Mouse (Mus musculus): ENCODE measurements around the gene Armcx1. TPM values are rescaled to one million over a fixed set of nuclear protein-coding genes. Genes with fewer than 3 reads are reported as not detected.

Gene Armcx1
- polyA plus RNA-seq, 2 experiments: 4.3 to 4.4 TPM

GRCm38 (mm10) chrX:134686739-134687171 is 31.0 kb upstream of the Armcx1 start:
- ATAC-seq (ENCODE audit: insufficient read depth) (no peak), DNase-seq (ENCODE audit: low read depth in 3 of 3, low spot score in 3 of 3) (no peak)
- Histone ChIP-seq H3K4me2 (ENCODE audit: low read depth) (peak overlapping the region; percentile 30), H3K9ac (replicated peaks) (no peak overlapping the region), H3K9me3 (ENCODE audit: control insufficient read depth, low read length) (no peaks in the 10 kb centered on the region), H3K27ac (no peak overlapping the region), H3K4me1 (replicated peaks; ENCODE audit: control insufficient read depth in 2 of 2, insufficient read depth in 2 of 2, low read length in 1 of 2) (no peaks in the 10 kb centered on the region), H3K27me3 (ENCODE audit: control insufficient read depth, insufficient read depth, low read length) (peaks cover 4% of the 10 kb centered on the region), H3K36me3 (replicated peaks; ENCODE audit: control insufficient read depth, insufficient read depth, low read depth) (no peaks in the 10 kb centered on the region), H3K4me3 (ENCODE audit: insufficient read depth in 1 of 2, low read depth in 2 of 2, low read length in 2 of 2) (peak overlapping the region; percentile 6 to 26; a peak in 3 of 4 replicates)
- 14% methylated on average over 16 of the region's 16 CpGs for WGBS (ENCODE audit: insufficient replicate concordance)
- no peak for TF ChIP-seq EP300 (IDR thresholded peaks at IDR 0.05; ENCODE audit: low read depth)
- TF ChIP-seq CTCF (IDR thresholded peaks at IDR 0.05; ENCODE audit: low read depth): no peak

GRCm38 (mm10) chrX:134689676-134690075 is 28.1 kb upstream of the Armcx1 start:
- no peak for DNase-seq (ENCODE audit: low read depth in 3 of 3, low spot score in 3 of 3)
- Histone ChIP-seq H3K9me3 (ENCODE audit: control insufficient read depth, low read length) (no peaks in the 10 kb centered on the region), H3K27ac (no peak overlapping the region), H3K36me3 (replicated peaks; ENCODE audit: control insufficient read depth, insufficient read depth, low read depth) (no peaks in the 10 kb centered on the region), H3K4me3 (ENCODE audit: insufficient read depth in 1 of 2, low read depth in 2 of 2, low read length in 2 of 2) (no peak overlapping the region), H3K4me1 (replicated peaks; ENCODE audit: control insufficient read depth in 2 of 2, insufficient read depth in 2 of 2, low read length in 1 of 2) (no peaks in the 10 kb centered on the region), H3K27me3 (ENCODE audit: control insufficient read depth, insufficient read depth, low read length) (peaks cover 4% of the 10 kb centered on the region), H3K9ac (replicated peaks) (no peak overlapping the region), H3K4me2 (ENCODE audit: low read depth) (no peak overlapping the region)
- WGBS (ENCODE audit: insufficient replicate concordance): 43% methylated on average over 2 of the region's 2 CpGs
- TF ChIP-seq CTCF (IDR thresholded peaks at IDR 0.05; ENCODE audit: low read depth) (no peak), EP300 (IDR thresholded peaks at IDR 0.05; ENCODE audit: low read depth) (no peak)
- ATAC-seq (ENCODE audit: insufficient read depth): no peak

- Histone ChIP-seq H3K4me1 (replicated peaks; ENCODE audit: control insufficient read depth in 2 of 2, insufficient read depth in 2 of 2, low read length in 1 of 2) (no peaks in the 10 kb centered on the region), H3K36me3 (replicated peaks; ENCODE audit: control insufficient read depth, insufficient read depth, low read depth) (no peaks in the 10 kb centered on the region), H3K27ac (no peak overlapping the region), H3K4me2 (ENCODE audit: low read depth) (no peak overlapping the region), H3K9me3 (ENCODE audit: control insufficient read depth, low read length) (no peaks in the 10 kb centered on the region), H3K9ac (replicated peaks) (no peak overlapping the region), H3K4me3 (ENCODE audit: insufficient read depth in 1 of 2, low read depth in 2 of 2, low read length in 2 of 2) (no peak overlapping the region), H3K27me3 (ENCODE audit: control insufficient read depth, insufficient read depth, low read length) (peaks cover 3% of the 10 kb centered on the region)
- TF ChIP-seq EP300 (IDR thresholded peaks at IDR 0.05; ENCODE audit: low read depth) (no peak), CTCF (IDR thresholded peaks at IDR 0.05; ENCODE audit: low read depth) (no peak)
- DNase-seq (ENCODE audit: low read depth in 3 of 3, low spot score in 3 of 3) (no peak), ATAC-seq (ENCODE audit: insufficient read depth) (no peak)
- WGBS (ENCODE audit: insufficient replicate concordance): 63% methylated on average over 10 of the region's 10 CpGs
Measured at GRCm38 (mm10) chrX:134690871-134691539, 26.8 kb upstream of the Armcx1 start.

GRCm38 (mm10) chrX:134691540-134691935 is 26.2 kb upstream of the Armcx1 start:
- TF ChIP-seq CTCF (IDR thresholded peaks at IDR 0.05; ENCODE audit: low read depth) (no peak), EP300 (IDR thresholded peaks at IDR 0.05; ENCODE audit: low read depth) (no peak)
- DNase-seq (ENCODE audit: low read depth in 3 of 3, low spot score in 3 of 3): no peak
- Histone ChIP-seq H3K4me2 (ENCODE audit: low read depth) (no peak overlapping the region), H3K36me3 (replicated peaks; ENCODE audit: control insufficient read depth, insufficient read depth, low read depth) (no peaks in the 10 kb centered on the region), H3K9me3 (ENCODE audit: control insufficient read depth, low read length) (no peaks in the 10 kb centered on the region), H3K4me1 (replicated peaks; ENCODE audit: control insufficient read depth in 2 of 2, insufficient read depth in 2 of 2, low read length in 1 of 2) (no peaks in the 10 kb centered on the region), H3K9ac (replicated peaks) (no peak overlapping the region), H3K27me3 (ENCODE audit: control insufficient read depth, insufficient read depth, low read length) (no peaks in the 10 kb centered on the region; the same call in 1 of the 2 replicates), H3K4me3 (ENCODE audit: insufficient read depth in 1 of 2, low read depth in 2 of 2, low read length in 2 of 2) (no peak overlapping the region), H3K27ac (no peak overlapping the region)
- ATAC-seq (ENCODE audit: insufficient read depth): no peak
- 50% methylated on average over 2 of the region's 2 CpGs for WGBS (ENCODE audit: insufficient replicate concordance)

GRCm38 (mm10) chrX:134716863-134717262 is 900 bp upstream of the Armcx1 start:
- no peak overlapping the region for H3K4me3 ChIP-seq (ENCODE audit: insufficient read depth in 1 of 2, low read depth in 2 of 2, low read length in 2 of 2)
- WGBS (ENCODE audit: insufficient replicate concordance): 43% methylated on average over 3 of the region's 3 CpGs
- H3K4me2 ChIP-seq (ENCODE audit: low read depth): no peak overlapping the region
- no peak overlapping the region for H3K27ac ChIP-seq
- no peak for ATAC-seq (ENCODE audit: insufficient read depth)
- H3K27me3 ChIP-seq (ENCODE audit: control insufficient read depth, insufficient read depth, low read length): no peaks in the 10 kb centered on the region
- no peaks in the 10 kb centered on the region for H3K36me3 ChIP-seq (replicated peaks; ENCODE audit: control insufficient read depth, insufficient read depth, low read depth)
- H3K9me3 ChIP-seq (ENCODE audit: control insufficient read depth, low read length): no peaks in the 10 kb centered on the region
- no peak overlapping the region for H3K9ac ChIP-seq (replicated peaks)
- TF ChIP-seq EP300 (IDR thresholded peaks at IDR 0.05; ENCODE audit: low read depth) (no peak), CTCF (IDR thresholded peaks at IDR 0.05; ENCODE audit: low read depth) (no peak)
- no peak for DNase-seq (ENCODE audit: low read depth in 3 of 3, low spot score in 3 of 3)
- peaks cover 0 to 2% of the 10 kb centered on the region in 2 experiments; a peak in 1 of 4 replicates for H3K4me1 ChIP-seq (replicated peaks; ENCODE audit: control insufficient read depth in 2 of 2, insufficient read depth in 2 of 2, low read length in 1 of 2)

Data from liver, embryonic 14.5 days (tissue).